Mouse (Mus musculus): Measurements from ENCODE around the gene Ralgds.
"Not testable (repeated sequence)": the region's sequence is repeated elsewhere in the genome, so short reads cannot be mapped to it uniquely, and the experiment has no call there.

GRCm38 (mm10) chr2:28472011-28472410, 40.9 kb upstream of the Ralgds start:
- TF ChIP-seq MAX (IDR thresholded peaks at IDR 0.05; ENCODE audit: low read depth); MYOD1 (IDR thresholded peaks at IDR 0.05; ENCODE audit: control insufficient read depth in 1 of 3, insufficient read length in 2 of 3, low read depth in 2 of 3); POLR2AphosphoS2 (IDR thresholded peaks at IDR 0.05; ENCODE audit: insufficient read length, low read depth); POLR2A (IDR thresholded peaks at IDR 0.05; ENCODE audit: insufficient read length, low read depth); TCF12 (IDR thresholded peaks at IDR 0.05; ENCODE audit: insufficient read depth, poor library complexity, severe bottlenecking); USF1 (IDR thresholded peaks at IDR 0.05; ENCODE audit: low read depth); TCF3 (IDR thresholded peaks at IDR 0.05; ENCODE audit: insufficient read length, low read depth): not testable (repeated sequence)

All from myocyte (in vitro differentiated cells).